Mouse (Mus musculus) liver, adult 2 months (tissue): ENCODE measurements around the gene St6galnac3. TPM values are rescaled to one million over a fixed set of nuclear protein-coding genes. Genes with fewer than 3 reads are reported as not detected.
A peak's percentile ranks its signal among the peaks of the same experiment; 100 is the strongest.

Source experiments
- DNase-seq: peaks from one replicate; pipeline ENCODE4 v3.0.0-alpha.2; 2011; ENCODE audit warnings: low read depth, low spot score; ENCODE audit errors: extremely low read depth
- H3K27ac ChIP-seq: fragments of 200-500 bp; replicated peaks from 2 replicates; pipeline ENCODE4 v1.5.1; 2012; ENCODE audit warnings: low read depth, mild to moderate bottlenecking, control low read depth, inconsistent platforms, low read length; ENCODE audit not compliant: insufficient read depth
- H3K27me3 ChIP-seq: fragments of 200-500 bp; 2 replicates; pipeline ENCODE4 v1.6.1; 2012; ENCODE audit warnings: mild to moderate bottlenecking, moderate library complexity, low read length, inconsistent platforms; ENCODE audit not compliant: control insufficient read depth, insufficient read depth
- H3K36me3 ChIP-seq: fragments of 200-500 bp; 2 replicates; pipeline ENCODE4 v1.6.1; 2012; ENCODE audit warnings: low read length, inconsistent platforms; ENCODE audit not compliant: control insufficient read depth, insufficient read depth
- H3K4me1 ChIP-seq: fragments of 200-500 bp; 2 replicates; pipeline ENCODE4 v1.6.1; 2011; ENCODE audit warnings: low read length; ENCODE audit not compliant: control insufficient read depth, insufficient read depth
- H3K4me3 ChIP-seq: fragments of 200-500 bp; 2 replicates; pipeline ENCODE4 v1.5.1; 2011; ENCODE audit warnings: low read depth, mild to moderate bottlenecking, control low read depth, low read length, moderate library complexity; ENCODE audit not compliant: insufficient read depth
- H3K79me2 ChIP-seq: fragments of 200-500 bp; 2 replicates; pipeline ENCODE4 v1.6.1; 2012; ENCODE audit warnings: inconsistent platforms, mild to moderate bottlenecking, low read length, moderate library complexity; ENCODE audit not compliant: control insufficient read depth, insufficient read depth
- H3K9ac ChIP-seq: fragments of 200-500 bp; 2 replicates; pipeline ENCODE4 v1.6.1; 2012; ENCODE audit warnings: low read depth, mild to moderate bottlenecking, control low read depth, inconsistent platforms, low read length
- CTCF ChIP-seq: fragments of 200-500 bp; IDR thresholded peaks from 2 replicates; pipeline ENCODE4 v1.5.1; 2011; ENCODE audit warnings: low read depth, low read length, control low read depth
- POLR2A ChIP-seq: fragments of 200-500 bp; IDR thresholded peaks from 2 replicates; pipeline ENCODE4 v1.6.1; 2011; ENCODE audit warnings: low read length, control low read depth; ENCODE audit not compliant: insufficient read depth; ENCODE audit errors: extremely low read depth
- WGBS: fragments of 180-500 bp; shearing (Covaris S2); methylation state at CpG from one replicate; pipeline ENCODE4 v1.1.7; 2018; 5-methylcytosine and 5-hydroxymethylcytosine counted together
- polyA plus RNA-seq: library from polyadenylated mRNA; depleted of rRNA; stranded (reverse); fragments of >200 nt; gene quantifications from 2 replicates; pipeline ENCODE4 v1.2.3, GENCODE M21; 2012
- total RNA-seq: library from RNA; depleted of rRNA; stranded (reverse); fragments of >200 nt; gene quantifications from 2 replicates; pipeline ENCODE4 v1.2.3, GENCODE M21; 2014

Gene St6galnac3
- total and polyA plus RNA-seq, 2 experiments, result 0.24 to 0.83 TPM

DNA sequence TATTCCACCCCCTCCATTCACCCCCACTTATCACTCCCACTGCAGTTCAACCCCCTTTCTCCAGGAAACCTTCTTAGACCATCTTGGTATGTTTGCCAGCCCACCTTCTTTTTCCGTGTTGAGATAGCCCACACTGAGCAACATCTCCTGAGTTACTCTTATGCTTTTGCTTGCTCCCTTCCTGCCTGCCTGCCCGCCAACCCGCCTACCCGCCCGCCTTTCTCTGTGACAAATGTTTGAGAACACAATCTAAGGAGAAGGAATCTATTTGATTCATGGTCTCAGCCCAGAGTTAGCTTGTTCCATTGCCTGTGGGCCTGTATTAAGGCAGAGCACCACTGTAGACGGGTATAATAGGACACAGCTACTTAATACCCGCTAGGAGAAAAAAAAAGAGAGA lies 531.9 kb downstream of the St6galnac3 start:
- no peak overlapping the region for H3K9ac ChIP-seq
- H3K4me1 ChIP-seq, result no peaks in the 10 kb centered on the region
- TF ChIP-seq POLR2A (no peak), CTCF (no peak)
- no peaks in the 10 kb centered on the region for H3K79me2 ChIP-seq
- H3K27ac ChIP-seq, result no peak overlapping the region
- DNase-seq, result no peak
- no peak overlapping the region for H3K4me3 ChIP-seq
- 93% methylated on average over 7 of the region's 7 CpGs for WGBS
- H3K36me3 ChIP-seq, result no peaks in the 10 kb centered on the region
- H3K27me3 ChIP-seq, result no peaks in the 10 kb centered on the region

GRCm38 (mm10) chr3:153190742-153191141 lies 534.2 kb downstream of the St6galnac3 start:
- no peak for DNase-seq
- Histone ChIP-seq H3K36me3 (no peaks in the 10 kb centered on the region), H3K27ac (no peak overlapping the region), H3K27me3 (no peaks in the 10 kb centered on the region), H3K79me2 (no peaks in the 10 kb centered on the region), H3K4me3 (no peak overlapping the region), H3K9ac (no peak overlapping the region), H3K4me1 (no peaks in the 10 kb centered on the region)
- TF ChIP-seq CTCF, result no peak
- no peak for TF ChIP-seq POLR2A
- 67% methylated on average over 2 of the region's 2 CpGs for WGBS

DNA sequence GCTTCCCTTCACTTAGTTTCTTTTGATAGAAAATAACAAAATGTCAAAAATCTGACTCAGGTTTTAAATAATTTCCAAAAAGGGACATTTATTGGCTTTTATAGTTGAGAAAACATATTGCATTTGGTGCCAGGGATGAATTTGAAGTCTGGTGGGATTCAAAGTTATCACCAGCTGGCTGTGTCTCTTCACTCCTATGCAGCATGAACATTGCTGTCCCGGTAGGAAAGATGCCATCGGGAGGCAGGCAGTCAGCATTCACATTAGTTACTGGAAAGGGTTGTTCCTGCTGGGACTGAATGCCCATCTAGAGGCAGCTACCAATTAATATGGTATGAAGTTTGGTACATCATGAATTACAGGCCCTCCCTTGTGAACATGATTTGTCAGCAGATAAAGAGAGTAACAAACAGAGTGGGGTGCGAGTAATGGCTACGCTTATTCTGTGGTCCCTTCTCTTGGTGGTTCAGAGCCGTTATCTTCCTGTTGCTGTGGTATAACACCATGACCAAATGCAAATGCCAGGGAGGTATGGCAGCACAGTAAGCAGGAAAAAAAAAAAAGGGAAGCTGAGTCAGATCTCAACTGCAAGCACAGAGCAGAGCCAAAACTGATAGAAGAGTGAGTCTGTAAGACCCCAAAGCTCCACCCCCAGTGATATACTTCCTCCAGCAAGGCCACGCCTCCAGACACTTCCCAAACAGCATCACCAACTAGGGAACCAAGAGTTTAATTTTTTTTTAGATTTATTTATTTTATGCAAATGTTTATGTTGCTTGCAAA lies 535.1 kb downstream of the St6galnac3 start:
- no peaks in the 10 kb centered on the region for H3K79me2 ChIP-seq
- H3K27me3 ChIP-seq, result no peaks in the 10 kb centered on the region
- TF ChIP-seq CTCF (no peak), POLR2A (no peak)
- no peak overlapping the region for H3K4me3 ChIP-seq
- H3K27ac ChIP-seq, result no peak overlapping the region
- DNase-seq, result no peak
- H3K36me3 ChIP-seq, result no peaks in the 10 kb centered on the region
- 91% methylated on average over 6 of the region's 6 CpGs for WGBS
- H3K4me1 ChIP-seq, result no peaks in the 10 kb centered on the region
- no peak overlapping the region for H3K9ac ChIP-seq

GRCm38 (mm10) chr3:153188224-153188623 lies 536.8 kb downstream of the St6galnac3 start:
- Histone ChIP-seq H3K79me2 (no peaks in the 10 kb centered on the region), H3K27me3 (no peaks in the 10 kb centered on the region), H3K27ac (no peak overlapping the region), H3K4me3 (no peak overlapping the region), H3K9ac (no peak overlapping the region), H3K4me1 (no peaks in the 10 kb centered on the region), H3K36me3 (no peaks in the 10 kb centered on the region)
- WGBS, result 74% methylated on average over 2 of the region's 2 CpGs
- DNase-seq, result no peak
- no peak for TF ChIP-seq CTCF
- TF ChIP-seq POLR2A, result no peak

DNA sequence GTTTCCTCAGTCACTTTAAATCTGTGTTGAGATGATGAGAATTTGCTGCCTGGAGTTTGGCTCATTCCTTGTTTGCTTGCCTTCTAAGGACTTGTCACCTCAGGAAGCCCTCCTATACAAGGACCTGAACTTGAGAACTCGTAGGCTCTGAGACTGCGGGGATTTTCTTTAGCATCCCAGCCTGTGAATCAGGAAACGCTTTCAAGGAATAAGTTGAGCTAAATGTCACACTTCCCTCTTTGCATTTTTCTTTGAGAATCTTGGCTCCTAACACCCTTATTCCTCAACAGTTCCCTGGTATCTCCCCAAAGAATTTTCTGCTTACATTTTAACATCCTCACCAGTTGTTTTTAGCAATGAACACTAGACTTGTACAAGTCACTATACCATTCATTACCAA lies 539.9 kb downstream of the St6galnac3 start:
- H3K4me3 ChIP-seq, result no peak overlapping the region
- H3K27ac ChIP-seq, result no peak overlapping the region
- no peaks in the 10 kb centered on the region for H3K4me1 ChIP-seq
- no peaks in the 10 kb centered on the region for H3K27me3 ChIP-seq
- TF ChIP-seq POLR2A (no peak), CTCF (no peak)
- H3K36me3 ChIP-seq, result no peaks in the 10 kb centered on the region
- no peak overlapping the region for H3K9ac ChIP-seq
- H3K79me2 ChIP-seq, result no peaks in the 10 kb centered on the region
- 68% methylated on average over 3 of the region's 3 CpGs for WGBS
- no peak for DNase-seq

DNA sequence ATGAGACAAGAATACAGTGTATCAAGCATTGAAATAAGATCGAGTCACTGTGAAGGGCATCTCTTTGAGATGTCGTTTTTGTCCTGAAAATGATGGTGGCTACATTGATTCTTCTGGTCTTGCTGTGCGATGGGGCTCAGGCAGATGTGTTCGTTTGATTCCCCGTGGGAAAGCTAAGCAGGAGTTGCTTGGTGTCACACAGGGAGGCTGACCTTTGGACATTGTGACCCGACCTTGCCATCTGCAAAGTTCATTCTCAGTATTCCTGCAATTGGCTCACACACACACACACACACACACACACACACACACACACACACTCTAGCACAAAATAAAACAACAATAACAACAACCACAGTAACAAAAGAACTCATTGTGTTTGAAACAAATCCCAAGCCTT lies 543.7 kb downstream of the St6galnac3 start:
- TF ChIP-seq CTCF (no peak), POLR2A (no peak)
- H3K27ac ChIP-seq, result no peak overlapping the region
- WGBS, result 31% methylated on average over 6 of the region's 6 CpGs

More for the DNA sequence above, 543.7 kb downstream of the St6galnac3 start:
- peak; percentile 51 for DNase-seq
- Histone ChIP-seq H3K4me1 (no peaks in the 10 kb centered on the region), H3K4me3 (no peak overlapping the region), H3K36me3 (no peaks in the 10 kb centered on the region), H3K9ac (no peak overlapping the region), H3K79me2 (no peaks in the 10 kb centered on the region), H3K27me3 (no peaks in the 10 kb centered on the region)
